Comparison of ENCODE assay signal across 40 mouse cellular contexts in the genomic region with DNA sequence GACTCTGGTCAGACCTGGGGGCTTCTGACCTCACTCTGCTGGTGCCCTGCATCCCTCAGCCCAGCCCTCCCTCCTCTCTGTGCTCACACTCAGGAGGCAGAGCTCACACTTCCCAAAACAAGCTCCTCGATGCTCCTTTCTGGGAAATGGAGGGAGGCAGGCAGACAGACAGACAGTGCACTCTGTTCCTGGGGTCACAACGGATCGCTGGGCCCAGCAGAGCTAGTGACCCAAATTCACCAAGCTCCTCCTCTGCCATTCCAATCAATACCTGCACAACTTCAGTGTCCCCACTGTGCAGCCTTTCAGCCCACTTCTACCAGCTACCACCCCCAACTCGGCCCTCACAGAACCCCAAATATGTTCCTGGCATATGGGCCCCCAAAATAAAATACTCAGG. TPM values are rescaled to one million over a fixed set of nuclear protein-coding genes. Genes with fewer than 3 reads are reported as not detected.
A peak's percentile ranks its signal among the peaks of the same experiment; 100 is the strongest.
DNase-seq lines count a peak whose midpoint lies in the region; ATAC-seq and TF ChIP-seq lines count a peak whose summit lies in the region.
"Had no signal": no experiment of that assay in that cellular context is flagged by ENCODE, and none has a peak within 500 bp of the region (broad histone marks: within the 10 kb centered on the region; RNA-seq: fewer than 3 reads in every experiment).

No protein-coding gene starts in this region.

- no peak overlapping the region for H3K4me2 ChIP-seq in kidney, embryonic 15.5 days
- no peak overlapping the region for H3K4me2 ChIP-seq in kidney, embryonic 14.5 days (replicated peaks; ENCODE audit: low read depth, low read length)
- H3K4me2 ChIP-seq in intestine, embryonic 15.5 days (replicated peaks): 0 out of 2 replicates have a peak overlapping the region, but pooled peaks have one; percentile 6
- H3K4me2 ChIP-seq in liver, embryonic 16.5 days (ENCODE audit: low read depth, low read length): peak overlapping the region; percentile 46
- H3K4me2 ChIP-seq: limb, embryonic 12.5 days; midbrain, embryonic 13.5 days; neural tube, embryonic 13.5 days had no signal

- peaks cover 26% of the 10 kb centered on the region for H3K4me1 ChIP-seq in kidney, embryonic 15.5 days
- no peaks in the 10 kb centered on the region for H3K4me1 ChIP-seq in kidney, embryonic 14.5 days (ENCODE audit: control insufficient read depth, insufficient read depth, low read length)
- H3K4me1 ChIP-seq in G1E (ENCODE audit: insufficient read depth, low read depth, low read length): peaks cover 89% of the 10 kb centered on the region
- H3K4me1 ChIP-seq in intestine, embryonic 15.5 days (replicated peaks): no peaks in the 10 kb centered on the region
- H3K4me1 ChIP-seq in liver, embryonic 16.5 days (ENCODE audit: control insufficient read depth, low read depth, low read length): peaks cover 34% of the 10 kb centered on the region
- H3K4me1 ChIP-seq: hindbrain, embryonic 10.5 days; limb, embryonic 12.5 days; midbrain, embryonic 13.5 days; neural tube, embryonic 13.5 days had no signal

- no peaks in the 10 kb centered on the region for H3K9me3 ChIP-seq in kidney, embryonic 15.5 days (replicated peaks)
- no peaks in the 10 kb centered on the region for H3K9me3 ChIP-seq in kidney, embryonic 14.5 days (ENCODE audit: control insufficient read depth, low read length)
- H3K9me3 ChIP-seq in G1E (replicated peaks): no peaks in the 10 kb centered on the region
- H3K9me3 ChIP-seq in intestine, embryonic 15.5 days: no peaks in the 10 kb centered on the region
- H3K9me3 ChIP-seq in liver, embryonic 16.5 days (replicated peaks; ENCODE audit: control insufficient read depth, low read length): no peaks in the 10 kb centered on the region
- H3K9me3 ChIP-seq: hindbrain, embryonic 10.5 days; limb, embryonic 12.5 days; megakaryocyte, embryonic 14.5 days; midbrain, embryonic 13.5 days; neural tube, embryonic 13.5 days had no signal

- 90% methylated on average over 4 of the region's 4 CpGs for WGBS in kidney, embryonic 15.5 days
- WGBS in kidney, embryonic 14.5 days: 89% methylated on average over 4 of the region's 4 CpGs
- WGBS in intestine, embryonic 15.5 days: 90% methylated on average over 4 of the region's 4 CpGs
- 81% methylated on average over 4 of the region's 4 CpGs for WGBS in liver, embryonic 16.5 days (ENCODE audit: insufficient replicate concordance)

- DNase-seq in G1E (ENCODE audit: low spot score): no peak
- DNase-seq in frontal cortex, postnatal 14 days (ENCODE audit: low spot score in 2 of 2): no peak
- no peak for DNase-seq in thymus, postnatal 25 days
- DNase-seq: adrenal gland, postnatal 25 days; cerebellum, adult 2 months; cerebellum, postnatal 14 days; heart, postnatal 14 days; lung, adult 18-20 months; lung, postnatal 4 days; right cerebral cortex, postnatal 4 days; thymus, adult 18-20 months; thymus, postnatal 36 days had no signal

- H3K27me3 ChIP-seq in kidney, embryonic 15.5 days: no peaks in the 10 kb centered on the region
- no peaks in the 10 kb centered on the region for H3K27me3 ChIP-seq in kidney, embryonic 14.5 days (ENCODE audit: control insufficient read depth, insufficient read depth, low read length)
- no peaks in the 10 kb centered on the region for H3K27me3 ChIP-seq in G1E (ENCODE audit: insufficient read depth, low read length)
- H3K27me3 ChIP-seq in intestine, embryonic 15.5 days (replicated peaks): no peaks in the 10 kb centered on the region
- H3K27me3 ChIP-seq in liver, embryonic 16.5 days (ENCODE audit: control insufficient read depth, insufficient read depth, low read depth, low read length): no peaks in the 10 kb centered on the region
- H3K27me3 ChIP-seq: limb, embryonic 12.5 days; megakaryocyte, embryonic 14.5 days; midbrain, embryonic 13.5 days; neural tube, embryonic 13.5 days had no signal

- ATAC-seq in kidney, embryonic 15.5 days (replicated peaks; ENCODE audit: low FRiP score): no peak
- no peak for ATAC-seq in kidney, embryonic 14.5 days (ENCODE audit: low FRiP score, low TSS enrichment)
- no peak for ATAC-seq in G1E (ENCODE audit: extremely low read depth, insufficient number of reproducible peaks, low FRiP score, poor library complexity, severe bottlenecking)
- no peak for ATAC-seq in intestine, embryonic 15.5 days
- ATAC-seq in liver, embryonic 16.5 days (ENCODE audit: low read depth): 0 out of 2 replicates have a peak, but pooled peaks have one; percentile 25
- ATAC-seq: CD4-positive, CD25-positive, alpha-beta regulatory T cell, adult 4 months; forebrain, embryonic 16.5 days; hindbrain, embryonic 16.5 days; lung, postnatal 0 days; midbrain, embryonic 13.5 days had no signal

- H3K9ac ChIP-seq in kidney, embryonic 15.5 days: no peak overlapping the region
- H3K9ac ChIP-seq in kidney, embryonic 14.5 days (ENCODE audit: low read depth, low read length): no peak overlapping the region
- no peak overlapping the region for H3K9ac ChIP-seq in intestine, embryonic 15.5 days
- H3K9ac ChIP-seq in liver, embryonic 16.5 days (ENCODE audit: low read depth, low read length): no peak overlapping the region
- H3K9ac ChIP-seq: limb, embryonic 12.5 days; midbrain, embryonic 13.5 days; neural tube, embryonic 13.5 days had no signal

- H3K4me3 ChIP-seq in kidney, embryonic 15.5 days (replicated peaks): no peak overlapping the region
- no peak overlapping the region for H3K4me3 ChIP-seq in kidney, embryonic 14.5 days (ENCODE audit: low read length)
- peak overlapping the region; percentile 47; the same call in 1 of the 2 replicates for H3K4me3 ChIP-seq in G1E (ENCODE audit: low read depth, low read length)
- H3K4me3 ChIP-seq in intestine, embryonic 15.5 days (replicated peaks): no peak overlapping the region
- no peak overlapping the region; the same call in 1 of the 2 replicates for H3K4me3 ChIP-seq in liver, embryonic 16.5 days (ENCODE audit: low read depth, low read length)
- H3K4me3 ChIP-seq: erythroblast, embryonic 14.5 days; hindbrain, embryonic 10.5 days; left cerebral cortex, adult 2 months; limb, embryonic 12.5 days; megakaryocyte, embryonic 14.5 days; midbrain, embryonic 13.5 days; neural tube, embryonic 13.5 days had no signal

- H3K27ac ChIP-seq in kidney, embryonic 15.5 days: peak overlapping the region; percentile 62
- H3K27ac ChIP-seq in kidney, embryonic 14.5 days (ENCODE audit: low read depth, low read length): no peak overlapping the region
- H3K27ac ChIP-seq in intestine, embryonic 15.5 days: no peak overlapping the region
- H3K27ac ChIP-seq in liver, embryonic 16.5 days (ENCODE audit: low read length): peak overlapping the region; percentile 37; the same call in 1 of the 2 replicates
- H3K27ac ChIP-seq: hindbrain, embryonic 10.5 days; left cerebral cortex, adult 2 months; limb, embryonic 12.5 days; midbrain, embryonic 13.5 days; neural tube, embryonic 13.5 days; stomach, postnatal 0 days had no signal

- H3K36me3 ChIP-seq in kidney, embryonic 15.5 days: peaks cover 96% of the 10 kb centered on the region
- H3K36me3 ChIP-seq in kidney, embryonic 14.5 days (ENCODE audit: control insufficient read depth, insufficient read depth, low read length): peaks cover 80% of the 10 kb centered on the region
- peaks cover 100% of the 10 kb centered on the region for H3K36me3 ChIP-seq in G1E (replicated peaks)
- peaks cover 59% of the 10 kb centered on the region for H3K36me3 ChIP-seq in intestine, embryonic 15.5 days
- H3K36me3 ChIP-seq in liver, embryonic 16.5 days (ENCODE audit: control insufficient read depth, insufficient read depth): peaks cover 91% of the 10 kb centered on the region

- no peak for TF ChIP-seq CTCF in G1E (IDR thresholded peaks at IDR 0.05; ENCODE audit: low read depth, low read length)

RNA-seq across cellular contexts. Expression of gene Gm5475, which starts 20.1 kb away (rescaled TPM):
- 0.15 and 0.25 TPM in 2 replicates for polyA plus RNA-seq in kidney, embryonic 15.5 days (2015; fragmentation: Nextera tagmentation; extraction: Ambion mirVana)
- polyA plus RNA-seq in kidney, embryonic 14.5 days (2014; fragmentation: Nextera tagmentation; extraction: Ambion mirVana): 0.14 TPM in 1 of 2 replicates, not detected in the other
- total RNA-seq in G1E (2014; fragmentation: Nextera tagmentation): not detected in 2 replicates
- total RNA-seq in G1E (2017): 0.05 and 0.17 TPM in 2 replicates
- not detected in 2 replicates for polyA plus RNA-seq in G1E (2012)
- polyA plus RNA-seq in intestine, embryonic 15.5 days (2015; fragmentation: Nextera tagmentation; extraction: Ambion mirVana): 0.13 and 0.19 TPM in 2 replicates
- 0.04 TPM in 1 of 2 replicates, not detected in the other for polyA plus RNA-seq in liver, embryonic 16.5 days (2015; fragmentation: Nextera tagmentation; extraction: Ambion mirVana)
- total RNA-seq: adrenal gland, adult 18-20 months; adrenal gland, postnatal 25 days; gastrocnemius, postnatal 4 days; heart, postnatal 14 days; layer of hippocampus, adult 18-20 months; left cerebral cortex, adult 2 months; left cerebral cortex, postnatal 25 days had no signal
- polyA plus RNA-seq: CD4-positive, CD25-positive, alpha-beta regulatory T cell, adult 4 months; cerebellum, adult 2 months; embryonic facial prominence, embryonic 14.5 days; erythroblast, embryonic 14.5 days; forebrain, embryonic 11.5 days; heart, embryonic 14.5 days; hindbrain, embryonic 10.5 days; intestine, embryonic 14.5 days; spleen, adult 2 months had no signal

RNA-seq across cellular contexts. Expression of gene Slc11a2, which starts 23.1 kb away (rescaled TPM):
- 26.8 and 28.2 TPM in 2 replicates for polyA plus RNA-seq in kidney, embryonic 15.5 days (2015; fragmentation: Nextera tagmentation; extraction: Ambion mirVana)
- 16.4 and 22.6 TPM in 2 replicates for polyA plus RNA-seq in kidney, embryonic 14.5 days (2014; fragmentation: Nextera tagmentation; extraction: Ambion mirVana)
- total RNA-seq in G1E (2014; fragmentation: Nextera tagmentation): 66.1 and 95.4 TPM in 2 replicates
- 34.6 and 35.7 TPM in 2 replicates for total RNA-seq in G1E (2017)
- 4.5 and 5.4 TPM in 2 replicates for polyA plus RNA-seq in G1E (2012)
- 29.8 and 29.9 TPM in 2 replicates for polyA plus RNA-seq in intestine, embryonic 15.5 days (2015; fragmentation: Nextera tagmentation; extraction: Ambion mirVana)
- 37.1 and 40.0 TPM in 2 replicates for polyA plus RNA-seq in liver, embryonic 16.5 days (2015; fragmentation: Nextera tagmentation; extraction: Ambion mirVana)

RNA-seq across cellular contexts. Expression of gene Higd1c, which starts 37.5 kb away (rescaled TPM):
- 0.64 and 1.7 TPM in 2 replicates for polyA plus RNA-seq in kidney, embryonic 15.5 days (2015; fragmentation: Nextera tagmentation; extraction: Ambion mirVana)
- 0.77 TPM in 1 of 2 replicates, not detected in the other for polyA plus RNA-seq in kidney, embryonic 14.5 days (2014; fragmentation: Nextera tagmentation; extraction: Ambion mirVana)
- total RNA-seq in G1E (2014; fragmentation: Nextera tagmentation) (not detected in 2 replicates), G1E (2017) (not detected in 2 replicates)
- not detected in 2 replicates for polyA plus RNA-seq in G1E (2012)
- polyA plus RNA-seq in intestine, embryonic 15.5 days (2015; fragmentation: Nextera tagmentation; extraction: Ambion mirVana): 0.40 TPM in 1 of 2 replicates, not detected in the other
- not detected in 2 replicates for polyA plus RNA-seq in liver, embryonic 16.5 days (2015; fragmentation: Nextera tagmentation; extraction: Ambion mirVana)
- total RNA-seq: adrenal gland, adult 18-20 months; gastrocnemius, adult 8-10 months; gastrocnemius, postnatal 4 days; heart, postnatal 14 days; layer of hippocampus, adult 18-20 months; layer of hippocampus, postnatal 10 days; left cerebral cortex, adult 2 months; left cerebral cortex, postnatal 25 days had no signal
- polyA plus RNA-seq: CD4-positive, CD25-positive, alpha-beta regulatory T cell, adult 4 months; cerebellum, adult 2 months; cortical plate, adult 2 months; embryonic facial prominence, embryonic 14.5 days; erythroblast, embryonic 14.5 days; forebrain, embryonic 11.5 days; forebrain, embryonic 16.5 days; heart, embryonic 14.5 days; hindbrain, embryonic 16.5 days; intestine, embryonic 14.5 days; limb, embryonic 12.5 days; lung, postnatal 0 days; midbrain, embryonic 13.5 days; spleen, adult 2 months; stomach, postnatal 0 days had no signal

RNA-seq across cellular contexts. Expression of gene Mettl7a2, which starts 48.8 kb away (rescaled TPM):
- polyA plus RNA-seq in kidney, embryonic 15.5 days (2015; fragmentation: Nextera tagmentation; extraction: Ambion mirVana): 0.26 TPM in 1 of 2 replicates, not detected in the other
- polyA plus RNA-seq in kidney, embryonic 14.5 days (2014; fragmentation: Nextera tagmentation; extraction: Ambion mirVana): not detected in 2 replicates
- total RNA-seq in G1E (2014; fragmentation: Nextera tagmentation): 2.2 TPM in 1 of 2 replicates, not detected in the other
- total RNA-seq in G1E (2017): 2.1 and 3.1 TPM in 2 replicates
- 2.4 TPM in 2 replicates for polyA plus RNA-seq in G1E (2012)
- polyA plus RNA-seq in intestine, embryonic 15.5 days (2015; fragmentation: Nextera tagmentation; extraction: Ambion mirVana): not detected in 2 replicates
- polyA plus RNA-seq in liver, embryonic 16.5 days (2015; fragmentation: Nextera tagmentation; extraction: Ambion mirVana): not detected in 2 replicates
- polyA plus RNA-seq: CD4-positive, CD25-positive, alpha-beta regulatory T cell, adult 4 months; cerebellum, adult 2 months; cortical plate, adult 2 months; embryonic facial prominence, embryonic 14.5 days; erythroblast, embryonic 14.5 days; forebrain, embryonic 11.5 days; forebrain, embryonic 16.5 days; heart, embryonic 14.5 days; hindbrain, embryonic 10.5 days; hindbrain, embryonic 16.5 days; intestine, embryonic 14.5 days; limb, embryonic 12.5 days; midbrain, embryonic 13.5 days; neural tube, embryonic 13.5 days; spleen, adult 2 months; stomach, postnatal 0 days had no signal

RNA-seq across cellular contexts. Expression of gene Methig1, which starts 48.9 kb away (rescaled TPM):
- 0.94 and 1.5 TPM in 2 replicates for polyA plus RNA-seq in kidney, embryonic 15.5 days (2015; fragmentation: Nextera tagmentation; extraction: Ambion mirVana)
- 0.27 and 0.87 TPM in 2 replicates for polyA plus RNA-seq in kidney, embryonic 14.5 days (2014; fragmentation: Nextera tagmentation; extraction: Ambion mirVana)
- total RNA-seq in G1E (2014; fragmentation: Nextera tagmentation) (not detected in 2 replicates), G1E (2017) (not detected in 2 replicates)
- 0.11 and 0.22 TPM in 2 replicates for polyA plus RNA-seq in G1E (2012)
- polyA plus RNA-seq in intestine, embryonic 15.5 days (2015; fragmentation: Nextera tagmentation; extraction: Ambion mirVana): 0.14 and 0.15 TPM in 2 replicates
- polyA plus RNA-seq in liver, embryonic 16.5 days (2015; fragmentation: Nextera tagmentation; extraction: Ambion mirVana): 0.08 and 0.13 TPM in 2 replicates
- total RNA-seq: gastrocnemius, postnatal 4 days; heart, postnatal 14 days; layer of hippocampus, adult 18-20 months; layer of hippocampus, postnatal 10 days; left cerebral cortex, postnatal 25 days had no signal
- polyA plus RNA-seq: CD4-positive, CD25-positive, alpha-beta regulatory T cell, adult 4 months; cerebellum, adult 2 months; cortical plate, adult 2 months; embryonic facial prominence, embryonic 14.5 days; erythroblast, embryonic 14.5 days; forebrain, embryonic 11.5 days; forebrain, embryonic 16.5 days; heart, embryonic 14.5 days; hindbrain, embryonic 16.5 days; intestine, embryonic 14.5 days; lung, postnatal 0 days; midbrain, embryonic 13.5 days; spleen, adult 2 months; stomach, postnatal 0 days had no signal

Comparison
In these comparisons a context has a peak if more than half of its experiments do, and no peak if none do; other contexts are left out.
1. H3K27ac ChIP-seq: peak in kidney, embryonic 15.5 days (single experiment) and liver, embryonic 16.5 days (single experiment); none in kidney, embryonic 14.5 days (single experiment) and intestine, embryonic 15.5 days (single experiment).
2. H3K4me2 ChIP-seq: peak in intestine, embryonic 15.5 days (single experiment) and liver, embryonic 16.5 days (single experiment); none in kidney, embryonic 15.5 days (single experiment) and kidney, embryonic 14.5 days (single experiment).